Mouse (Mus musculus) liver, embryonic 16.5 days (tissue): ENCODE measurements around the gene Plekhj1. TPM values are rescaled to one million over a fixed set of nuclear protein-coding genes. Genes with fewer than 3 reads are reported as not detected.
"Not testable (repeated sequence)": the region's sequence is repeated elsewhere in the genome, so short reads cannot be mapped to it uniquely, and the experiment has no call there.

ENCODE experiments used
- ATAC-seq: fragments of 200-750 bp; cut with Nextera tagmentation; 2 replicates; pipeline ENCODE4 v1.8.0; 2017; ENCODE audit warnings: low read depth, mild to moderate bottlenecking, moderate number of reproducible peaks, moderate library complexity
- H3K27ac ChIP-seq: fragments of 300-500 bp; sonication (generic); 2 replicates; pipeline ENCODE4 v1.5.1; 2014; ENCODE audit warnings: mild to moderate bottlenecking, low read length
- H3K27me3 ChIP-seq: fragments of 300-500 bp; sonication (generic); 2 replicates; pipeline ENCODE4 v1.6.1; 2014; ENCODE audit warnings: low read depth, low read length, mixed read lengths; ENCODE audit not compliant: control insufficient read depth, insufficient read depth
- H3K36me3 ChIP-seq: fragments of 300-500 bp; sonication (generic); 2 replicates; pipeline ENCODE4 v1.6.1; 2014; ENCODE audit warnings: mild to moderate bottlenecking; ENCODE audit not compliant: control insufficient read depth, insufficient read depth
- H3K4me1 ChIP-seq: fragments of 300-500 bp; sonication (generic); 2 replicates; pipeline ENCODE4 v1.6.1; 2014; ENCODE audit warnings: low read depth, low read length, mixed read lengths; ENCODE audit not compliant: control insufficient read depth
- H3K4me2 ChIP-seq: fragments of 300-500 bp; sonication (generic); 2 replicates; pipeline ENCODE4 v1.6.1; 2014; ENCODE audit warnings: low read depth, low read length, mixed read lengths
- H3K4me3 ChIP-seq: fragments of 300-500 bp; sonication (generic); 2 replicates; pipeline ENCODE4 v1.5.1; 2014; ENCODE audit warnings: low read depth, mild to moderate bottlenecking, low read length
- H3K9ac ChIP-seq: fragments of 300-500 bp; sonication (generic); 2 replicates; pipeline ENCODE4 v1.6.1; 2014; ENCODE audit warnings: low read depth, low read length
- H3K9me3 ChIP-seq: fragments of 300-500 bp; sonication (generic); replicated peaks from 2 replicates; pipeline ENCODE4 v1.6.1; 2016; ENCODE audit warnings: low read length; ENCODE audit not compliant: control insufficient read depth
- WGBS: fragments of 180-500 bp; shearing (Covaris S2); extraction: QIAGEN DNeasy Blood & Tissue Kit; methylation state at CpG from one replicate; pipeline ENCODE4 v1.1.7; 2014; ENCODE audit not compliant: insufficient replicate concordance; 5-methylcytosine and 5-hydroxymethylcytosine counted together
- polyA plus RNA-seq: library from polyadenylated mRNA; unstranded; fragments of >200 nt; fragmentation: Nextera tagmentation; extraction: Ambion mirVana; gene quantifications from 2 replicates; pipeline ENCODE4 v1.2.1, GENCODE M21; 2015

Gene Plekhj1
- polyA plus RNA-seq, 1 experiment from 2014 or later = 61.4 TPM

- Histone ChIP-seq H3K4me3 (no peak overlapping the region), H3K4me1 (peaks cover 4% of the 10 kb centered on the region; the same call in 1 of the 2 replicates), H3K9ac (no peak overlapping the region), H3K4me2 (no peak overlapping the region), H3K9me3 (no peaks in the 10 kb centered on the region), H3K27me3 (peaks cover 73% of the 10 kb centered on the region), H3K36me3 (no peaks in the 10 kb centered on the region), H3K27ac (no peak overlapping the region)
- 46% methylated on average over 2 of the region's 2 CpGs for WGBS
- no peak for ATAC-seq
Observed at GRCm38 (mm10) chr10:80838346-80838912, 40.0 kb upstream of the Plekhj1 start.

GRCm38 (mm10) chr10:80837827-80838226, 39.4 kb upstream of the Plekhj1 start:
- ATAC-seq = no peak
- Histone ChIP-seq H3K4me3 (no peak overlapping the region), H3K27ac (no peak overlapping the region), H3K27me3 (peaks cover 69% of the 10 kb centered on the region), H3K4me2 (no peak overlapping the region), H3K9ac (no peak overlapping the region), H3K9me3 (no peaks in the 10 kb centered on the region), H3K4me1 (peaks cover 4% of the 10 kb centered on the region; the same call in 1 of the 2 replicates), H3K36me3 (no peaks in the 10 kb centered on the region)
- 25% methylated on average over 2 of the region's 2 CpGs for WGBS

- H3K27ac ChIP-seq = no peak overlapping the region
- no peak overlapping the region for H3K9ac ChIP-seq
- no peak overlapping the region for H3K4me3 ChIP-seq
- ATAC-seq = no peak
- H3K4me1 ChIP-seq = peaks cover 4% of the 10 kb centered on the region; the same call in 1 of the 2 replicates
- no peak overlapping the region for H3K4me2 ChIP-seq
- no peaks in the 10 kb centered on the region for H3K36me3 ChIP-seq
- no peaks in the 10 kb centered on the region for H3K9me3 ChIP-seq
- WGBS = 41% methylated on average over 7 of the region's 7 CpGs
- H3K27me3 ChIP-seq = peaks cover 60% of the 10 kb centered on the region
Observed at GRCm38 (mm10) chr10:80836949-80837379, 38.5 kb upstream of the Plekhj1 start.

- Histone ChIP-seq H3K27ac (no peak overlapping the region), H3K4me3 (no peak overlapping the region), H3K4me1 (peaks cover 16% of the 10 kb centered on the region), H3K9ac (no peak overlapping the region), H3K27me3 (peaks cover 50% of the 10 kb centered on the region), H3K36me3 (no peaks in the 10 kb centered on the region; the same call in 1 of the 2 replicates), H3K4me2 (no peak overlapping the region), H3K9me3 (no peaks in the 10 kb centered on the region)
- WGBS = 61% methylated on average over 30 of the region's 30 CpGs
- ATAC-seq = no peak
Observed at GRCm38 (mm10) chr10:80835617-80836016, 37.2 kb upstream of the Plekhj1 start.

- no peak overlapping the region for H3K27ac ChIP-seq
- no peak overlapping the region for H3K9ac ChIP-seq
- H3K9me3 ChIP-seq = no peaks in the 10 kb centered on the region
- 60% methylated on average over 7 of the region's 7 CpGs for WGBS
- no peak overlapping the region for H3K4me3 ChIP-seq
- H3K4me2 ChIP-seq = no peak overlapping the region
- peaks cover 45% of the 10 kb centered on the region for H3K27me3 ChIP-seq
- no peak for ATAC-seq
- peaks cover 19% of the 10 kb centered on the region for H3K36me3 ChIP-seq
- H3K4me1 ChIP-seq = peaks cover 38% of the 10 kb centered on the region
Observed at GRCm38 (mm10) chr10:80832818-80833217, 34.4 kb upstream of the Plekhj1 start.

- Histone ChIP-seq H3K4me3 (no peak overlapping the region), H3K9me3 (no peaks in the 10 kb centered on the region), H3K27ac (peak overlapping the region; percentile 61), H3K4me1 (peaks cover 38% of the 10 kb centered on the region), H3K4me2 (peak overlapping the region; percentile 10; the same call in 1 of the 2 replicates), H3K9ac (peak overlapping the region; percentile 3; the same call in 1 of the 2 replicates), H3K36me3 (peaks cover 19% of the 10 kb centered on the region), H3K27me3 (peaks cover 29% of the 10 kb centered on the region)
- peak; percentile 7; the same call in 1 of the 2 replicates for ATAC-seq
- WGBS = 3% methylated on average over 9 of the region's 9 CpGs
Observed at GRCm38 (mm10) chr10:80831136-80831535, 32.7 kb upstream of the Plekhj1 start.

- 48% methylated on average over 1 of the region's 1 CpGs for WGBS
- Histone ChIP-seq H3K4me2 (no peak overlapping the region), H3K36me3 (peaks cover 19% of the 10 kb centered on the region), H3K9me3 (no peaks in the 10 kb centered on the region), H3K4me3 (no peak overlapping the region), H3K4me1 (peaks cover 49% of the 10 kb centered on the region), H3K9ac (no peak overlapping the region), H3K27me3 (peaks cover 14% of the 10 kb centered on the region), H3K27ac (peak overlapping the region; percentile 61)
- no peak for ATAC-seq
Observed at GRCm38 (mm10) chr10:80829359-80830278, 31.2 kb upstream of the Plekhj1 start.

- Histone ChIP-seq H3K36me3 (peaks cover 19% of the 10 kb centered on the region), H3K4me1 (peaks cover 58% of the 10 kb centered on the region), H3K4me3 (peak overlapping the region; percentile 75), H3K4me2 (0 out of 2 replicates have a peak overlapping the region, but pooled peaks have one; percentile 86)
- not testable (repeated sequence) for ATAC-seq, H3K9ac ChIP-seq, H3K27me3 ChIP-seq, H3K27ac ChIP-seq, H3K9me3 ChIP-seq
- WGBS = 85% methylated on average over 7 of the region's 9 CpGs
Observed at GRCm38 (mm10) chr10:80828587-80828986, 30.2 kb upstream of the Plekhj1 start.
